Mouse (Mus musculus): ENCODE measurements at regions not wholly inside any gene's neighbourhood (a gene's known extent, or its start where the extent isn't known, plus 50 kb on each side); places are given as distances from the start of the nearest gene placed in this dataset.

DNA sequence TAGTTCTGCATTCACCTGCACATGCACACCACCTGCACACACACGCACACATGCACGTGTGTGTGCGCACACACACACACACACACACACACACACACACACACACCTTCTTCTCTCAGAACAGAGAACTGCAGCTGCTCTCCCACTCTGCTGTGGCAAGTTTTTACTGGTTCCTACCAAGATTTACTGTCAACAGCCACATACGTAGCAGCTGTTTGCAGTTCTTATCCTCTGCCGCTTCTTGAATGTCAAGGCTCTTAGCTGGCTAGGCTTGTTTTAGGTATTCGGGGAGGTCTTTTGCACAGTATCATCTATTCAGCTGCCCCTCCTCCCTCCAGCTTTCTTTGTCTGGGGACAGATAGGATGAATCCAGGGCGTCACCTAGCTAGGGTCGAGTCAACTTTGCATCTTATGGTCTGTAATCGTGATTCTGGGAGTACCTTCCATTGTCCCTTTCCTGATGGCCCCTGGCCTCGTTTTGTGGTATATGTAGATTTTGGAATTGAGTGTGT is 64.3 kb upstream of the Ercc4 start:
- ATAC-seq (ENCODE audit: insufficient read depth, low FRiP score), result no peak
- Histone ChIP-seq H3K36me3 (ENCODE audit: control insufficient read depth, insufficient read depth, low read length) (no peaks in the 10 kb centered on the region), H3K9me3 (replicated peaks; ENCODE audit: control insufficient read depth, low read length) (0 out of 2 replicates have a peak, but pooled peaks cover 5% of the 10 kb centered on the region), H3K4me3 (replicated peaks; ENCODE audit: low read length) (no peak overlapping the region), H3K4me1 (ENCODE audit: control insufficient read depth, insufficient read depth, low read length) (peaks cover 6% of the 10 kb centered on the region; the same call in 1 of the 2 replicates), H3K9ac (ENCODE audit: low read length) (no peak overlapping the region), H3K27ac (ENCODE audit: low read length) (no peak overlapping the region), H3K27me3 (ENCODE audit: control insufficient read depth, insufficient read depth, low read length) (no peaks in the 10 kb centered on the region), H3K4me2 (ENCODE audit: low read depth, low read length) (no peak overlapping the region)
- WGBS, result 53% methylated on average over 10 of the region's 10 CpGs

DNA sequence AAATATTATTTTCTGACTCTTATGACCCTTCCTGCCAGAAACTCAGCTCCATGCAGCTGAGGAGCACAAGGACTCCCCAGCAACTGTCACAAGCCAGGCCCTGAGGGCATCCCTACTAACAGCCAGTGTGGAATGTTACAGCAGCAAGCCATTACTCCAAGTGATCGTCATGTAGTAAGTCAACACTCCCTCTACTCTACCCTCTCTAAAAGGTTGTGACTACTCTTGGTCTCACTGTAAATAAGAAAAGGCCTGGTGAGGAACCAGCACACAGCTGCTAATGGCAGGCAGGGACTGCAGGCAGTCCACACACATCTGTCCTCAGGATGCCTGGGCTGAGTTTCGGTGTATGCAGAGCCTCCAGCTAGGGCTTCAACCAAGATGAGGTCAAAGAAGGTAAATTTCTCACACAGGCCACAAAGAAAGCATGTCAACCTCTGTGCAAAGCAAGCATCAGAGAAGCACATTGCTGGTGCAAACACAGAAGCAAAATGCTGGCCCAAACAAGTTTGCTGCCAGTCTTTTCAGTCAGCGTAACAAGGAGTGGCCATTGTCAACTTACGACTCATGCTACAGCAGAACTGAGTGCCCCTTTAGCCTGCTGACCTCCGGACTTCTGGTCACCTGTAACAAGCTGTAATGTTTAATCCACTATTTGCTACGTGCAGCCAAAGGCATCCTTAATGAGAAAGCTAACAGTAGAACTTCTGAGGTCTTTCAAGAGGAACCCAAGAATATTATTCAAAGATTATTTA is 62.9 kb upstream of the Ercc4 start:
- WGBS, result 61% methylated on average over 6 of the region's 6 CpGs
- Histone ChIP-seq H3K4me1 (ENCODE audit: control insufficient read depth, insufficient read depth, low read length) (0 out of 2 replicates have a peak, but pooled peaks cover 4% of the 10 kb centered on the region), H3K36me3 (ENCODE audit: control insufficient read depth, insufficient read depth, low read length) (no peaks in the 10 kb centered on the region), H3K4me3 (replicated peaks; ENCODE audit: low read length) (no peak overlapping the region), H3K27ac (ENCODE audit: low read length) (no peak overlapping the region), H3K4me2 (ENCODE audit: low read depth, low read length) (no peak overlapping the region), H3K27me3 (ENCODE audit: control insufficient read depth, insufficient read depth, low read length) (no peaks in the 10 kb centered on the region), H3K9ac (ENCODE audit: low read length) (no peak overlapping the region), H3K9me3 (replicated peaks; ENCODE audit: control insufficient read depth, low read length) (0 out of 2 replicates have a peak, but pooled peaks cover 5% of the 10 kb centered on the region)
- no peak for ATAC-seq (ENCODE audit: insufficient read depth, low FRiP score)

DNA sequence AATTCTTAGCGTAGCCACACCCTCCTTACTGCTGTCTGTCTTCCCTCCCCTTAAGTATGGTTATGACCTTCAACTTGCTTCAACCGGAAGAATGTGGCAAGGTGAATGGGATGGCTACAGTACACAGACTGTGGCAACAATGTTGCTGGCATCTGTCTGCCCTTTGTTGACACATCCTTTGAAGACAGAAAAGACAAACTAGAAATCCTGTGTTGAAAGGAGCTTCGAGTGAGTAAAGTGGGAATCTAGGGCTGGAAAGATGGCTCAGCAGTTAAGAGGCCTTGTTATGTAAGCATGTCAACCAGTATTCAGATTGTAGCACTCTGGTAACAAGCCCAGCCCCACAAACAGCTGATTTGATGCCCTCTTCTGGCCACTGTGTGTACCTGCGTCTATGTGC is 60.2 kb upstream of the Ercc4 start:
- Histone ChIP-seq H3K27ac (ENCODE audit: low read length) (no peak overlapping the region), H3K4me3 (replicated peaks; ENCODE audit: low read length) (no peak overlapping the region), H3K9me3 (replicated peaks; ENCODE audit: control insufficient read depth, low read length) (no peaks in the 10 kb centered on the region), H3K4me2 (ENCODE audit: low read depth, low read length) (no peak overlapping the region), H3K9ac (ENCODE audit: low read length) (no peak overlapping the region), H3K4me1 (ENCODE audit: control insufficient read depth, insufficient read depth, low read length) (0 out of 2 replicates have a peak, but pooled peaks cover 4% of the 10 kb centered on the region), H3K36me3 (ENCODE audit: control insufficient read depth, insufficient read depth, low read length) (no peaks in the 10 kb centered on the region), H3K27me3 (ENCODE audit: control insufficient read depth, insufficient read depth, low read length) (no peaks in the 10 kb centered on the region)
- ATAC-seq (ENCODE audit: insufficient read depth, low FRiP score), result no peak
- 88% methylated on average over 4 of the region's 4 CpGs for WGBS

DNA sequence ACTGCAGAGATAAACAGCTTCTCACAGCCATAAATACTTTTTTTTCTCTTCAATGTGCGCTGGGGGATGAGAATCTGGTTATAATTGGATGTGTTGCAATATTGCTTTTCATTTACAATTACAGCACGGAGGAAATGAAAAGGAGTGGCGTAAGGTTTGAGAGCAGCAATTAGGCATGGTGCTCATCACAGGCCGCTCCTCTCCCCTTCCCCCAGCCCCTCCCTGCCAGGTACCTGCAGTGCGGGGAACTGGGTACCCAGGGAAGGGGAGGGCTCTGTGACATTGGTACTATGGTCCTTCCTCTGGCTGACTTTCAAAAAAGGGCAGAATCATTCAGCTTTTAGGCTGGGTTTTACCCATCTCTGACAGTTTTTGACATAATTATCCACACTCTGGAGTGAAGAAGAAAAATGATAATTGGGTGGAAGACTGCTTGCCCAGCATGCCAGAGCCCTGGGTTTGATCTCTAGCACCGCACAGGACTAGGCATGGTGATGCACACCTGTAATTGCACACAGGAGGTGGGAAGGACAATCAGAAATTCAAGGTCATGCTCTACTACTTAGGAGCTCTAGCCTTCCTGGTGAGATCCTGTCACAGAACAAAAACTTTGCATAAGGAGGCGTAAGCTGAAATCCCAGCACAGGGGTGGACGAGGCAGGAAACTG is 59.1 kb upstream of the Ercc4 start:
- WGBS, result 84% methylated on average over 8 of the region's 8 CpGs
- Histone ChIP-seq H3K9me3 (replicated peaks; ENCODE audit: control insufficient read depth, low read length) (no peaks in the 10 kb centered on the region), H3K9ac (ENCODE audit: low read length) (no peak overlapping the region), H3K27me3 (ENCODE audit: control insufficient read depth, insufficient read depth, low read length) (no peaks in the 10 kb centered on the region), H3K36me3 (ENCODE audit: control insufficient read depth, insufficient read depth, low read length) (no peaks in the 10 kb centered on the region), H3K4me3 (replicated peaks; ENCODE audit: low read length) (no peak overlapping the region), H3K4me1 (ENCODE audit: control insufficient read depth, insufficient read depth, low read length) (peaks cover 4% of the 10 kb centered on the region; the same call in 1 of the 2 replicates), H3K27ac (ENCODE audit: low read length) (no peak overlapping the region), H3K4me2 (ENCODE audit: low read depth, low read length) (no peak overlapping the region)
- ATAC-seq (ENCODE audit: insufficient read depth, low FRiP score), result no peak

- ATAC-seq (ENCODE audit: insufficient read depth, low FRiP score), result no peak
- Histone ChIP-seq H3K27ac (ENCODE audit: low read length) (no peak overlapping the region), H3K9ac (ENCODE audit: low read length) (no peak overlapping the region), H3K9me3 (replicated peaks; ENCODE audit: control insufficient read depth, low read length) (no peaks in the 10 kb centered on the region), H3K4me3 (replicated peaks; ENCODE audit: low read length) (no peak overlapping the region), H3K4me1 (ENCODE audit: control insufficient read depth, insufficient read depth, low read length) (no peaks in the 10 kb centered on the region; the same call in 1 of the 2 replicates), H3K27me3 (ENCODE audit: control insufficient read depth, insufficient read depth, low read length) (no peaks in the 10 kb centered on the region), H3K4me2 (ENCODE audit: low read depth, low read length) (no peak overlapping the region), H3K36me3 (ENCODE audit: control insufficient read depth, insufficient read depth, low read length) (no peaks in the 10 kb centered on the region)
- 61% methylated on average over 7 of the region's 7 CpGs for WGBS
These were observed 54.5 kb upstream of the Ercc4 start for GRCm38 (mm10) chr16:13054956-13055355.
